Mouse (Mus musculus): ENCODE data around the gene Atp2c2.

Atp2c2 gene

GRCm38 (mm10) chr8:119699549-119700134 lies at the start of gene Atp2c2:
Gene Atp2c2 (plus strand): TSS chr8:119700009.
- DNase-seq (ENCODE audit: extremely low spot score): no peak

- no peak for DNase-seq (ENCODE audit: extremely low spot score)
Observed at GRCm38 (mm10) chr8:119651324-119651723, 48.5 kb upstream of the Atp2c2 start.

GRCm38 (mm10) chr8:119656709-119657464 lies 42.9 kb upstream of the Atp2c2 start:
- no peak for DNase-seq (ENCODE audit: extremely low spot score)

GRCm38 (mm10) chr8:119661081-119661480 lies 38.7 kb upstream of the Atp2c2 start:
- DNase-seq (ENCODE audit: extremely low spot score): peak; percentile 79

GRCm38 (mm10) chr8:119661892-119662291 lies 37.9 kb upstream of the Atp2c2 start:
- no peak for DNase-seq (ENCODE audit: extremely low spot score)

GRCm38 (mm10) chr8:119663440-119663839 lies 36.4 kb upstream of the Atp2c2 start:
- no peak for DNase-seq (ENCODE audit: extremely low spot score)

- no peak for DNase-seq (ENCODE audit: extremely low spot score)
Observed at GRCm38 (mm10) chr8:119665270-119665669, 34.5 kb upstream of the Atp2c2 start.

GRCm38 (mm10) chr8:119666219-119666951 lies 33.4 kb upstream of the Atp2c2 start, which contains the start of gene Wfdc1:
Gene Wfdc1 (plus strand): TSS chr8:119666365.
- DNase-seq (ENCODE audit: extremely low spot score): no peak

GRCm38 (mm10) chr8:119668447-119668846 lies 31.4 kb upstream of the Atp2c2 start:
- no peak for DNase-seq (ENCODE audit: extremely low spot score)

- DNase-seq (ENCODE audit: extremely low spot score): no peak
Observed at GRCm38 (mm10) chr8:119669284-119669683, 30.5 kb upstream of the Atp2c2 start.

GRCm38 (mm10) chr8:119670419-119671091 lies 29.3 kb upstream of the Atp2c2 start:
- DNase-seq (ENCODE audit: extremely low spot score): no peak

GRCm38 (mm10) chr8:119673976-119674555 lies 25.7 kb upstream of the Atp2c2 start:
- DNase-seq (ENCODE audit: extremely low spot score): no peak

- DNase-seq (ENCODE audit: extremely low spot score): no peak
Observed at GRCm38 (mm10) chr8:119675457-119675856, 24.4 kb upstream of the Atp2c2 start.

GRCm38 (mm10) chr8:119676389-119676788 lies 23.4 kb upstream of the Atp2c2 start:
- DNase-seq (ENCODE audit: extremely low spot score): peak; percentile 83

- DNase-seq (ENCODE audit: extremely low spot score): peak; percentile 71
Observed at GRCm38 (mm10) chr8:119678138-119678843, 21.5 kb upstream of the Atp2c2 start.

- DNase-seq (ENCODE audit: extremely low spot score): no peak
Observed at GRCm38 (mm10) chr8:119679184-119679583, 20.6 kb upstream of the Atp2c2 start.

- no peak for DNase-seq (ENCODE audit: extremely low spot score)
Observed at GRCm38 (mm10) chr8:119690602-119691001, 9.2 kb upstream of the Atp2c2 start.

- no peak for DNase-seq (ENCODE audit: extremely low spot score)
Observed at GRCm38 (mm10) chr8:119691989-119692388, 7.8 kb upstream of the Atp2c2 start.

GRCm38 (mm10) chr8:119694696-119695095 lies 5.1 kb upstream of the Atp2c2 start:
- DNase-seq (ENCODE audit: extremely low spot score): no peak

- no peak for DNase-seq (ENCODE audit: extremely low spot score)
Observed at GRCm38 (mm10) chr8:119697163-119697562, 2.6 kb upstream of the Atp2c2 start.

GRCm38 (mm10) chr8:119698960-119699359 lies 849 bp upstream of the Atp2c2 start:
- DNase-seq (ENCODE audit: extremely low spot score): peak; percentile 58
